Mouse (Mus musculus) ES-Bruce4 (cell line): Measurements from ENCODE around the gene Mef2a. TPM values are rescaled to one million over a fixed set of nuclear protein-coding genes. Genes with fewer than 3 reads are reported as not detected.
A peak's percentile ranks its signal among the peaks of the same experiment; 100 is the strongest.

ENCODE experiments used
- H3K27ac ChIP-seq: 2 replicates; pipeline ENCODE4 v1.5.1; 2012; ENCODE audit warnings: low read length, inconsistent platforms; ENCODE audit not compliant: insufficient read depth
- H3K27me3 ChIP-seq: 2 replicates; pipeline ENCODE4 v1.6.1; 2012; ENCODE audit warnings: mild to moderate bottlenecking, low read length, inconsistent platforms; ENCODE audit not compliant: control insufficient read depth, poor library complexity, insufficient read depth, severe bottlenecking
- H3K36me3 ChIP-seq: 2 replicates; pipeline ENCODE4 v1.6.1; 2012; ENCODE audit warnings: inconsistent platforms, mild to moderate bottlenecking, low read length, moderate library complexity; ENCODE audit not compliant: control insufficient read depth, poor library complexity, insufficient read depth, severe bottlenecking
- H3K4me1 ChIP-seq: one replicate; pipeline ENCODE4 v1.8.1; 2011; ENCODE audit warnings: low read length; ENCODE audit not compliant: control insufficient read depth, insufficient read depth
- H3K4me3 ChIP-seq: 2 replicates; pipeline ENCODE4 v1.5.1; 2011; ENCODE audit warnings: low read depth, mild to moderate bottlenecking, low read length
- H3K9ac ChIP-seq: 2 replicates; pipeline ENCODE4 v1.6.1; 2012; ENCODE audit warnings: low read depth, mild to moderate bottlenecking, inconsistent platforms; ENCODE audit not compliant: poor library complexity, severe bottlenecking
- H3K9me3 ChIP-seq: replicated peaks from 2 replicates; pipeline ENCODE4 v1.6.1; 2012; ENCODE audit warnings: mild to moderate bottlenecking, low read length, inconsistent platforms; ENCODE audit not compliant: control insufficient read depth, poor library complexity, insufficient read depth, severe bottlenecking
- CTCF ChIP-seq: IDR thresholded peaks from one replicate; pipeline ENCODE4 v1.8.1; 2011; ENCODE audit warnings: low read depth, low read length
- EP300 ChIP-seq: IDR thresholded peaks from 2 replicates; pipeline ENCODE4 v1.6.1; 2011; ENCODE audit warnings: low read depth, low read length; ENCODE audit not compliant: insufficient read depth
- POLR2A ChIP-seq: IDR thresholded peaks from one replicate; pipeline ENCODE4 v1.8.1; 2011; ENCODE audit warnings: low read length; ENCODE audit not compliant: insufficient read depth
- polyA plus RNA-seq: library from polyadenylated mRNA; stranded (reverse); fragments of >200 nt; gene quantifications from 2 replicates; pipeline ENCODE4 v1.2.4, GENCODE M21; 2011; ENCODE audit warnings: low read depth; ENCODE audit not compliant: missing spikeins, insufficient read depth, insufficient read length

Gene Mef2a
- polyA plus RNA-seq, 1 experiment: 29.5 TPM

GRCm38 (mm10) chr7:67371891-67372672, 576 bp downstream of the Mef2a start:
- TF ChIP-seq POLR2A: no peak
- TF ChIP-seq CTCF: no peak
- no peak for TF ChIP-seq EP300
- Histone ChIP-seq H3K9ac (peak overlapping the region; percentile 97), H3K36me3 (no peaks in the 10 kb centered on the region)

GRCm38 (mm10) chr7:67371351-67371890, 1.2 kb downstream of the Mef2a start:
- Histone ChIP-seq H3K9ac (peak overlapping the region; percentile 97), H3K4me3 (peak overlapping the region; percentile 95), H3K36me3 (no peaks in the 10 kb centered on the region), H3K27ac (no peak overlapping the region), H3K4me1 (no peaks in the 10 kb centered on the region), H3K27me3 (no peaks in the 10 kb centered on the region), H3K9me3 (peaks cover 2% of the 10 kb centered on the region; the same call in 1 of the 2 replicates)
- TF ChIP-seq POLR2A: no peak

More at GRCm38 (mm10) chr7:67371891-67372672, 576 bp downstream of the Mef2a start:
- peak overlapping the region; percentile 95 for H3K4me3 ChIP-seq
- no peaks in the 10 kb centered on the region; the same call in 1 of the 2 replicates for H3K27me3 ChIP-seq
- no peaks in the 10 kb centered on the region for H3K4me1 ChIP-seq
- peaks cover 2% of the 10 kb centered on the region; the same call in 1 of the 2 replicates for H3K9me3 ChIP-seq
- no peak overlapping the region for H3K27ac ChIP-seq

DNA sequence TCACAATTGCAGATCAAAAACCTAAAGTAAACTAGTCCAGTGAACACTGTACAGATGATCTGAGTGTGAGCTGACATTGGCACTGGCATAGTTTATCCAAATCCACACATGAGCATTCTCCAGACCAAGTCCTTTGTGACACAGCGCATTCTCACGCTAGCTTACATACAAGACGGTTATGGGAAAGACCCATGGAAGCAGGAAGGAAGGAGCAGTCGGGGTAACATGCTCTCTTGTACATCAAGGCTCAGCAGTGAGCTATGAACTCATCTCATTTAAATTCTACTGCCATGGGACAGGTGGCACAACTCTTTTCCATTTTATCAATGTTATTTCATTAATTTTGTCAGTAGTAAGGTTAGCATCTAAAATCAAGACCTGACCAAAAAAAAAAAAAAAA, 3.0 kb downstream of the Mef2a start:
- no peak overlapping the region for H3K9ac ChIP-seq
- H3K4me1 ChIP-seq: no peaks in the 10 kb centered on the region
- no peaks in the 10 kb centered on the region for H3K27me3 ChIP-seq
- H3K36me3 ChIP-seq: no peaks in the 10 kb centered on the region
- peaks cover 2% of the 10 kb centered on the region; the same call in 1 of the 2 replicates for H3K9me3 ChIP-seq
- TF ChIP-seq EP300 (no peak), POLR2A (no peak), CTCF (no peak)
- no peak overlapping the region for H3K27ac ChIP-seq
- H3K4me3 ChIP-seq: no peak overlapping the region

GRCm38 (mm10) chr7:67368394-67368793, 4.3 kb downstream of the Mef2a start:
- H3K36me3 ChIP-seq: no peaks in the 10 kb centered on the region
- no peaks in the 10 kb centered on the region for H3K27me3 ChIP-seq
- no peak for TF ChIP-seq POLR2A
- TF ChIP-seq EP300: no peak
- no peak for TF ChIP-seq CTCF
- H3K4me1 ChIP-seq: no peaks in the 10 kb centered on the region
- H3K4me3 ChIP-seq: no peak overlapping the region
- peaks cover 2% of the 10 kb centered on the region; the same call in 1 of the 2 replicates for H3K9me3 ChIP-seq
- H3K9ac ChIP-seq: no peak overlapping the region
- no peak overlapping the region for H3K27ac ChIP-seq

- no peak for TF ChIP-seq CTCF
- TF ChIP-seq EP300: no peak
- no peak for TF ChIP-seq POLR2A
Measured at GRCm38 (mm10) chr7:67360588-67360987, 12.1 kb downstream of the Mef2a start.

GRCm38 (mm10) chr7:67359863-67360262, 12.8 kb downstream of the Mef2a start:
- H3K4me1 ChIP-seq: no peaks in the 10 kb centered on the region
- no peak overlapping the region for H3K4me3 ChIP-seq
- H3K36me3 ChIP-seq: no peaks in the 10 kb centered on the region
- no peak overlapping the region for H3K27ac ChIP-seq
- no peak for TF ChIP-seq EP300
- no peak for TF ChIP-seq CTCF
- TF ChIP-seq POLR2A: no peak
- H3K27me3 ChIP-seq: no peaks in the 10 kb centered on the region
- peaks cover 9% of the 10 kb centered on the region for H3K9me3 ChIP-seq
- H3K9ac ChIP-seq: no peak overlapping the region

More at GRCm38 (mm10) chr7:67360588-67360987, 12.1 kb downstream of the Mef2a start:
- Histone ChIP-seq H3K27ac (no peak overlapping the region), H3K4me3 (no peak overlapping the region), H3K4me1 (no peaks in the 10 kb centered on the region), H3K9me3 (peaks cover 7% of the 10 kb centered on the region; the same call in 1 of the 2 replicates), H3K27me3 (no peaks in the 10 kb centered on the region), H3K9ac (no peak overlapping the region), H3K36me3 (no peaks in the 10 kb centered on the region)
